Mouse (Mus musculus): ENCODE measurements around the gene Olfr771. TPM values are rescaled to one million over a fixed set of nuclear protein-coding genes. Genes with fewer than 3 reads are reported as not detected.
"Not testable (repeated sequence)": the region's sequence is repeated elsewhere in the genome, so short reads cannot be mapped to it uniquely, and the experiment has no call there.

Olfr771 gene
- total RNA-seq (2021) = not detected

DNA sequence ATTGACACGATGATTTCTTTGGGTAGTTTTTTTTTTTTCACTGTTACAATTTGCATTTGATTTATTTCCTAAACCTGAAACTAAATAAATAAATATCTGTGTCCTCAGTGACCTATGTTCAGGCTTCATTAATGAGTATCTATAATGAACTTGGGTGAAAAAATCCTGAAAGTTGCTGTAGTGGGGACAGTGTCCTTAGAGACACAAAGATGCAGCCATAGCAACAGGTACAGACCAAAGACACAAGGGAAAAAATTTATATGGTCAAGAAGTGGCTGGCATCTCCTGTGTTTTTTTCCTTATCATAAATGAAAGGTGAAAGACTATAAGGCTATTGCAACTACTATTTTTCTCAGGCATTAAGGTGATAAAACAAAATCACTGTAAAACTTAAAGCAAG lies at the start of gene Olfr771:
TSS of gene Olfr771 (minus strand) at position 101 of the 400 bp plus-strand sequence.
- DNase-seq = no peak

DNA sequence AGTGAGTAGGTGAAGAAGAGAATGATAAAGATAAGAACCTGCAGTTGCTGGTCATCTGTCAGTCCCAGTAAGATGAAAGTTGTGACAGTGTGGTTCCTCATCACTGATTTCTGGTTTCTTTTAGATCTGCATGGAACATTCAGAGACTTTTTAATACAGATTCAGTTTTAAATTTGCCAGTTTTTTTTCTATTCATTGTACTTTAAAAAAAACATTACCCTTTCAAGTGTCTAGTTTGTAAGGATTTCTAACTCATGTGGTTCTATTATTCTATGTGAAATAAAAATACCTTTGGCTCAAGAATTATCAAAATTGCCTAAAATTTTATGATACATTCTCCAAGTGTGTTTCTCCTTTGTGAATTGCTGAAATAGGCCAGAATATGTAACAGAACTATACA lies 22.8 kb upstream of the Olfr771 start, which contains the start of gene Olfr773:
TSS of gene Olfr773 (minus strand) at position 101 of the 400 bp plus-strand sequence.
- DNase-seq = not testable (repeated sequence)

- DNase-seq = not testable (repeated sequence)
Observed at GRCm38 (mm10) chr10:129177821-129178220, 13.3 kb upstream of the Olfr771 start, which contains the start of gene Olfr772. Gene Olfr772 (minus strand): TSS chr10:129177921.

DNA sequence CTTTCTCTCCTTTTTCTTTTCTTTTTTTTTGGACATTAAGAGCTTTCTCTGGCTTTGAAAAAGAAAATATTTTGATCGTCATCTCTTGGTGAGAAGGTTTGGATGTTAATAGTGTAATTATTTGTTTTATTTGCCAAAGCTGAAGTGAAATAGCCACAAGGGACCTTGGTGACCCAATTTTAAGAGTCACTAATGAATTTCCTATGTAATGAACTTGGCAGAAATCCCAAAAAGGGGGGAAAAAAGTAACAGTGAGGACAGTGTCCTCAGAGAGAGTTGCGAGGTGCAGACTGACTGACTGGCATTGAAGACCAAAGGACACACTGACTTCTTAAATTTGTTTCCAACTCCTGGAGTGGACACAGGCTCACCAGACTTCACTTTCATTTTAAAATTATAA lies 25.7 kb downstream of the Olfr771 start, which contains the start of gene Olfr770:
TSS of gene Olfr770 (minus strand) at position 101 of the 400 bp plus-strand sequence.
- no peak for DNase-seq

- no peak for DNase-seq
Observed at GRCm38 (mm10) chr10:129117761-129118160, 46.8 kb downstream of the Olfr771 start, which contains the start of gene Olfr769. Gene Olfr769 (minus strand): TSS chr10:129117861.

GRCm38 (mm10) chr10:129115146-129115545 lies 49.4 kb downstream of the Olfr771 start:
- DNase-seq = no peak

Other genes starting within 250 kb of the Olfr771 start
- gene Rdh5, start 241.9 kb downstream of the Olfr771 start, total RNA-seq (2021) = 1 to 10 TPM; 6.4 to 8.9 TPM
- 10 to 100 TPM; 92.9 to 94.1 TPM for gene Bloc1s1, start 240.7 kb downstream of the Olfr771 start, total RNA-seq (2021)
- gene Itga7, start 230.9 kb downstream of the Olfr771 start, total RNA-seq (2021) = 10 to 100 TPM; 30.1 to 35.4 TPM
- gene Mettl7b, start 203.8 kb downstream of the Olfr771 start, total RNA-seq (2021) = not detected
- not detected for gene Olfr9, start 175.3 kb downstream of the Olfr771 start, total RNA-seq (2021)
- not detected for gene Olfr763, start 154.0 kb downstream of the Olfr771 start, total RNA-seq (2021)
- gene Olfr764-ps1, start 124.9 kb downstream of the Olfr771 start, total RNA-seq (2021) = not detected
- not detected for gene Olfr765, start 114.8 kb downstream of the Olfr771 start, total RNA-seq (2021)
- gene Olfr766-ps1, start 95.8 kb downstream of the Olfr771 start, total RNA-seq (2021) = not detected
- under 1 TPM in 1 of 2 experiments, not detected in 1; 0.08 TPM for gene Olfr767, start 81.8 kb downstream of the Olfr771 start, total RNA-seq (2021)
- gene Olfr768, start 65.4 kb downstream of the Olfr771 start, total RNA-seq (2021) = not detected
- gene Olfr769, start 46.9 kb downstream of the Olfr771 start, total RNA-seq (2021) = not detected
- not detected for gene Olfr770, start 25.8 kb downstream of the Olfr771 start, total RNA-seq (2021)
- not detected for gene Olfr772, start 13.2 kb upstream of the Olfr771 start, total RNA-seq (2021)
- gene Olfr773, start 22.7 kb upstream of the Olfr771 start, total RNA-seq (2021) = not detected
- not detected for gene Olfr774, start 71.5 kb upstream of the Olfr771 start, total RNA-seq (2021)
- not detected for gene Olfr775, start 83.7 kb upstream of the Olfr771 start, total RNA-seq (2021)
- not detected for gene Olfr776, start 94.4 kb upstream of the Olfr771 start, total RNA-seq (2021)
- gene Olfr777, start 106.7 kb upstream of the Olfr771 start, total RNA-seq (2021) = not detected
- not detected for gene Olfr780, start 153.4 kb upstream of the Olfr771 start, total RNA-seq (2021)
- not detected for gene Olfr781, start 164.1 kb upstream of the Olfr771 start, total RNA-seq (2021)
- gene Olfr782, start 184.1 kb upstream of the Olfr771 start, total RNA-seq (2021) = not detected
- gene Olfr784, start 219.3 kb upstream of the Olfr771 start, total RNA-seq (2021) = under 1 TPM; 0.15 TPM
- gene Olfr785, start 240.7 kb upstream of the Olfr771 start, total RNA-seq (2021) = not detected